In the genomic region with DNA sequence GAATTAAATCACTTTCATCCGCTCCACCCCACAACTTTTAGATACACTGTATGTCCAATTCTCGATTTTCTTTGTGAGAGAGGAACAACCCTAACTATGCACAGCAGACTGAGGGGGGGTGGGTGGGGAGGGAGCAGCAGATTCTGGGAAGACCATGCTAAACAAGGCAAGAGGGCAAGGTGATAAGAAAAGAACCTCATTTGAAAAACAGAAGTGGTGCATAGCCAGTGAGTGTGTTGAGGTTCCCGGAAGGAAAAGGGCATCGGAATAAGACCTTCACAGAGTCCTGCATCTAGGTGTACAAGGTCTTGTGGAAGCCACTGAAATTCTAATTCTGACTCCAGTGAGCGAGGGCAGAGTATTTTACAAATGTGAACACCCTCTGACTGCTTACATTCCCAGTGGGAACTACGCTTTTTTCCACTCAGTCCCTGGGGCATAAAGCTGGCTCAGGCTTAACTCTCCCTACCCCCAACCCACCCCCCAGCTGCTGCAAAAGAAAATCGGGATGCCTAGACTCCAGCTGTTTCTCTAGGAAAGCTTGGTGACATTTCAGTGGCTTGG, we compare ENCODE assay signal across 11 mouse cellular contexts. TPM values are rescaled to one million over a fixed set of nuclear protein-coding genes. Genes with fewer than 3 reads are reported as not detected.
A peak's percentile ranks its signal among the peaks of the same experiment; 100 is the strongest.
DNase-seq lines count a peak whose midpoint lies in the region; ATAC-seq lines count a peak whose summit lies in the region.
"Had no signal": no experiment of that assay in that cellular context is flagged by ENCODE, and none has a peak within 500 bp of the region (broad histone marks: within the 10 kb centered on the region; RNA-seq: fewer than 3 reads in every experiment).

No protein-coding gene starts in this region.

- WGBS in kidney, embryonic 15.5 days = 60% methylated on average over 7 of the region's 7 CpGs
- WGBS in intestine, embryonic 15.5 days = 50% methylated on average over 7 of the region's 7 CpGs
- 51% methylated on average over 7 of the region's 7 CpGs for WGBS in stomach, embryonic 14.5 days

- intact Hi-C loops in left cerebral cortex, postnatal 14 days (cut with DNase I) = no loop called here

- H3K9me3 ChIP-seq in kidney, embryonic 15.5 days (replicated peaks) = no peaks in the 10 kb centered on the region
- H3K9me3 ChIP-seq in intestine, embryonic 15.5 days = no peaks in the 10 kb centered on the region
- no peaks in the 10 kb centered on the region for H3K9me3 ChIP-seq in stomach, embryonic 14.5 days (ENCODE audit: control insufficient read depth, low read depth, low read length)
- H3K9me3 ChIP-seq: limb, embryonic 12.5 days had no signal

- no peak for DNase-seq in kidney, adult 8-10 months
- DNase-seq in Muller cell, postnatal 12 days (ENCODE audit: inconsistent ontology term) = peak; percentile 19
- no peak for DNase-seq in left cerebral cortex, postnatal 14 days (ENCODE audit: low spot score in 2 of 2)
- DNase-seq in testis, postnatal 14 days (ENCODE audit: low spot score) = no peak
- DNase-seq: gastrocnemius, postnatal 25 days; layer of hippocampus, adult 9-11 months; right cerebral cortex, postnatal 25 days had no signal

- H3K27me3 ChIP-seq in kidney, embryonic 15.5 days = peaks cover 38% of the 10 kb centered on the region
- H3K27me3 ChIP-seq in intestine, embryonic 15.5 days (replicated peaks) = 0 out of 2 replicates have a peak, but pooled peaks cover 3% of the 10 kb centered on the region
- no peaks in the 10 kb centered on the region for H3K27me3 ChIP-seq in stomach, embryonic 14.5 days (ENCODE audit: control insufficient read depth, insufficient read depth, low read length)

- no peak overlapping the region for H3K4me3 ChIP-seq in kidney, embryonic 15.5 days (replicated peaks)
- peak overlapping the region; percentile 78 for H3K4me3 ChIP-seq in intestine, embryonic 15.5 days (replicated peaks)
- peak overlapping the region; percentile 64 for H3K4me3 ChIP-seq in stomach, embryonic 14.5 days (ENCODE audit: low read depth, low read length)
- H3K4me3 ChIP-seq: limb, embryonic 12.5 days had no signal

- H3K27ac ChIP-seq in kidney, embryonic 15.5 days = no peak overlapping the region
- H3K27ac ChIP-seq in intestine, embryonic 15.5 days = no peak overlapping the region
- no peak overlapping the region for H3K27ac ChIP-seq in stomach, embryonic 14.5 days (ENCODE audit: low read length)
- H3K27ac ChIP-seq: limb, embryonic 12.5 days had no signal

- H3K4me1 ChIP-seq in kidney, embryonic 15.5 days = peaks cover 38% of the 10 kb centered on the region
- H3K4me1 ChIP-seq in intestine, embryonic 15.5 days (replicated peaks) = peaks cover 24% of the 10 kb centered on the region; the same call in 1 of the 2 replicates
- peaks cover 21% of the 10 kb centered on the region; the same call in 1 of the 2 replicates for H3K4me1 ChIP-seq in stomach, embryonic 14.5 days (ENCODE audit: control insufficient read depth, insufficient read depth, low read length)

- H3K9ac ChIP-seq in kidney, embryonic 15.5 days = no peak overlapping the region
- no peak overlapping the region for H3K9ac ChIP-seq in intestine, embryonic 15.5 days
- H3K9ac ChIP-seq in stomach, embryonic 14.5 days (replicated peaks; ENCODE audit: low read depth, low read length) = no peak overlapping the region
- H3K9ac ChIP-seq: limb, embryonic 12.5 days had no signal

- peaks cover 7% of the 10 kb centered on the region for H3K36me3 ChIP-seq in kidney, embryonic 15.5 days
- H3K36me3 ChIP-seq in intestine, embryonic 15.5 days = 0 out of 2 replicates have a peak, but pooled peaks cover 2% of the 10 kb centered on the region
- peaks cover 10% of the 10 kb centered on the region for H3K36me3 ChIP-seq in stomach, embryonic 14.5 days (ENCODE audit: control insufficient read depth, insufficient read depth, low read length)
- H3K36me3 ChIP-seq: limb, embryonic 12.5 days had no signal

- 0 out of 2 replicates have a peak overlapping the region, but pooled peaks have one; percentile 12 for H3K4me2 ChIP-seq in kidney, embryonic 15.5 days
- peak overlapping the region; percentile 95 for H3K4me2 ChIP-seq in intestine, embryonic 15.5 days (replicated peaks)
- H3K4me2 ChIP-seq in stomach, embryonic 14.5 days (replicated peaks; ENCODE audit: low read depth, low read length) = peak overlapping the region; percentile 89
- H3K4me2 ChIP-seq: limb, embryonic 12.5 days had no signal

- no peak for ATAC-seq in kidney, embryonic 15.5 days (replicated peaks; ENCODE audit: low FRiP score)
- no peak for ATAC-seq in intestine, embryonic 15.5 days
- ATAC-seq in stomach, embryonic 14.5 days (ENCODE audit: insufficient number of reproducible peaks, insufficient read depth, low FRiP score, low read depth) = no peak

RNA-seq across cellular contexts. Expression of gene Fzd5, which starts 4.8 kb away (rescaled TPM):
- 2.2 and 2.4 TPM in 2 replicates for polyA plus RNA-seq in kidney, embryonic 15.5 days (2015; fragmentation: Nextera tagmentation; extraction: Ambion mirVana)
- 7.1 and 8.0 TPM in 2 replicates for polyA plus RNA-seq in intestine, embryonic 15.5 days (2015; fragmentation: Nextera tagmentation; extraction: Ambion mirVana)
- polyA plus RNA-seq in stomach, embryonic 14.5 days (2014; fragmentation: Nextera tagmentation; extraction: Ambion mirVana) = 11.6 and 11.8 TPM in 2 replicates
- 1 to 10 TPM in 1 of 2 experiments, under 1 TPM in 1; 0.57 to 1.5 TPM for total RNA-seq in left cerebral cortex, postnatal 14 days (2021)

RNA-seq across cellular contexts. Expression of gene Ccnyl1, which starts 42.5 kb away (rescaled TPM):
- 5.0 and 5.5 TPM in 2 replicates for polyA plus RNA-seq in kidney, embryonic 15.5 days (2015; fragmentation: Nextera tagmentation; extraction: Ambion mirVana)
- polyA plus RNA-seq in intestine, embryonic 15.5 days (2015; fragmentation: Nextera tagmentation; extraction: Ambion mirVana) = 4.0 and 4.3 TPM in 2 replicates
- polyA plus RNA-seq in stomach, embryonic 14.5 days (2014; fragmentation: Nextera tagmentation; extraction: Ambion mirVana) = 8.9 and 10.9 TPM in 2 replicates
- 10 to 100 TPM; 26.0 to 27.8 TPM for total RNA-seq in left cerebral cortex, postnatal 14 days (2021)

Comparison
In these comparisons a context has a peak if more than half of its experiments do, and no peak if none do; other contexts are left out.
1. H3K4me2 ChIP-seq: peak in every context shown above with its lines; median percentile 95 in intestine, embryonic 15.5 days; 89 in stomach, embryonic 14.5 days; 12 in kidney, embryonic 15.5 days.